Mouse (Mus musculus): Measurements from ENCODE around the gene Gm20388. TPM values are rescaled to one million over a fixed set of nuclear protein-coding genes. Genes with fewer than 3 reads are reported as not detected.

The Gm20388 gene
- total RNA-seq, 1 experiment = 27.0 TPM

DNA sequence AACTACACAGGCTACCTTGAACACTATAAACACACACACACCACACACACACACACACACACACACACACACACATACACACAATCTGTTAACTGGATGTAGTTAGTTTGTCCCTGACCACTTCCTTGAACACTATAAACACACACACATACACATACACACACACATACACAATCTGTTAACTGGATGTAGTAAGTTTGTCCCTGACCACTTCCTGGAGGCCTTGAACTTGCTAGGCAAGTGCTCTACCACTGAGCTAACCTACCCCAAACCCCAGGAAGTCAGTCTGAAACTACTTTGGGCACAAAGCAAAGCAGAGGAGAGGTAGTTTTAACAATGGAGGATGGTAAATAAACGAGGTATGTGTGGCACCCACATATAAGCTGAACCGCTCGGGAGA is 3292.9 kb downstream of the Gm20388 start:
- no peak overlapping the region for H3K4me3 ChIP-seq (ENCODE audit: insufficient read depth in 1 of 2, low read depth in 1 of 2, low read length in 2 of 2, poor library complexity in 1 of 2, severe bottlenecking in 1 of 2)
- no peak overlapping the region for H3K27ac ChIP-seq (ENCODE audit: insufficient read depth, low read depth, low read length, poor library complexity, severe bottlenecking)
- in situ Hi-C loops (cut with MboI; ENCODE audit: low sequenced_read_pairs in 2 of 2, unreplicated experiment in 2 of 2) = no loop called here
- no peak overlapping the region for H3K9ac ChIP-seq (ENCODE audit: insufficient read depth, low read depth, low read length, poor library complexity, severe bottlenecking)
- no peaks in the 10 kb centered on the region for H3K9me3 ChIP-seq (ENCODE audit: control insufficient read depth, insufficient read depth, low read depth, low read length)
- TF ChIP-seq ZNF384 (IDR thresholded peaks at IDR 0.05; ENCODE audit: low read depth, low read length) (no peak), ZC3H11A (IDR thresholded peaks at IDR 0.05; ENCODE audit: borderline replicate concordance, low read depth, low read length) (no peak), MAFK (IDR thresholded peaks at IDR 0.05; ENCODE audit: insufficient read depth, low read depth, low read length) (no peak)
- no peaks in the 10 kb centered on the region for H3K4me1 ChIP-seq (ENCODE audit: control insufficient read depth in 2 of 2, insufficient read depth in 2 of 2, low read length in 2 of 2, poor library complexity in 1 of 2)
- peaks cover 29% of the 10 kb centered on the region for H3K36me3 ChIP-seq (ENCODE audit: control insufficient read depth, insufficient read depth, low read length, poor library complexity, severe bottlenecking)
- no peak for DNase-seq (ENCODE audit: low read depth, low spot score)

DNA sequence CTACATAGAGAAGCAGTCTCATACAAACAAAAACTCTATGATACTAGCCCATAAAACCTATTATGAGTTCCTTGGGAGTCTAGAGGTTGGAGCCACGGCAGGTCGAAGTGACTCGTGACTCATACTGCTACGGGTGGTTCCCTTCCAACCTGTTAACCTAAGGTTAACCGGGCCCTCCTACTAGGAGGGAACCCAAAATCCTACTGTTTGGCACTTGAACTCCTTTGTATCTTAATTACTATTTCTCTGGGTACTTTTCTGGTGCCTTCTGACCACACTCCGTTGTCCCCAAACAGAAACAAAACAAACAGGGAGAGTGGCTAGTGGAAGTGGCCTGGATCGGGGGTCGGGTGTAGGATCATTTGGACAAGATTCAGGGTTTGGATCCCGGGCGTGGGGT is 3301.2 kb downstream of the Gm20388 start:
- TF ChIP-seq CHD2 (IDR thresholded peaks at IDR 0.05; ENCODE audit: low read depth, low read length) (no peak), MAFK (IDR thresholded peaks at IDR 0.05; ENCODE audit: insufficient read depth, low read depth, low read length) (no peak), ZNF384 (IDR thresholded peaks at IDR 0.05; ENCODE audit: low read depth, low read length) (no peak), ZC3H11A (IDR thresholded peaks at IDR 0.05; ENCODE audit: borderline replicate concordance, low read depth, low read length) (no peak), HCFC1 (IDR thresholded peaks at IDR 0.05; ENCODE audit: borderline replicate concordance, insufficient read depth, low read length) (no peak)
- no peak overlapping the region for H3K27ac ChIP-seq (ENCODE audit: insufficient read depth, low read depth, low read length, poor library complexity, severe bottlenecking)
- in situ Hi-C loops (cut with MboI; ENCODE audit: low sequenced_read_pairs in 2 of 2, unreplicated experiment in 2 of 2) = no loop called here

DNA sequence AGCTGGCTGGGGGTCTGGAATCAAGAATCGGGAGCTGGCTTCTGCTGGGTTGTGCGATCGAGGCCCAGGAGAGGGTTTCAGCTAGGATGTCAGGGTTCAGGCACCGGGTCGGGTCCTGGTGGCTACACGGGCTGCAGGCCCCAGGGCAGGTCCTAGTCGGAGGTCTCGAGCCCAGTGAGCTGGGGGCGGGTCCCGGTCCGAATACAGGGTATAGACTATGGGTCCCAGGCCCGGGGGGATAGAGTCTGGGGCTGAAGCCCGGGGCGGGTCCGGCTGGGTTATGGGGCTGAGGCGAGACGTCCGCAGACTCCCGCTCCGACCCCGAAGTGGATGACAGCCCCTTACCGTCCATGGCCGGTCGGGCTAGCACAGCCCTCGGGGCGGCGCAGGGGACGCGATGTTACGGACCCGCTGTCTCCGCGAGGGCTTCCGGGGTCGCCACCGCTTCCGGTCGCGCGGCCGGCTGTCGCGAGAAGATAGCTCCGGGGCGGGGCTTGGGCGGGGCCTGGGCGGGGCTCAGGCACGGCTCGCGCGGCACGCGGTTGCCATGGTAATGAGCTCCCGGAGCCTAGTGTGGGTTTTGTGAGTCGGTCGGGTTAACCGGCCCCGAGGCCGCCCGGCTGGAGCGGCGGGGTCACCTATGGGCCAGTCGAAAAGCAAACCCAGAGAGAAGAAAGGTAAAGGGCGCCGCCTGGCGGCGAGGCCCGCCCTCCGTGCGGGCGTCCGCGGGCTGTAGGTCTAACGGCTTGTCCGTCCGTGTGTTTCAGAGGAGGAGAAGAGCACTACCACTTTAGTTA is 3301.9 kb downstream of the Gm20388 start, which contains the start of the genes Chmp1a and Spata33:
Chmp1a (minus strand) TSS at position 443 of the 797 bp plus-strand sequence.
Spata33 (plus strand) TSS at position 512 of the 797 bp plus-strand sequence.
- H3K9me3 ChIP-seq (ENCODE audit: control insufficient read depth, insufficient read depth, low read depth, low read length) = no peaks in the 10 kb centered on the region
- in situ Hi-C loops (cut with MboI; ENCODE audit: low sequenced_read_pairs in 2 of 2, unreplicated experiment in 2 of 2) = no loop called here
- H3K36me3 ChIP-seq (ENCODE audit: control insufficient read depth, insufficient read depth, low read length, poor library complexity, severe bottlenecking) = peaks cover 22% of the 10 kb centered on the region
- H3K9ac ChIP-seq (ENCODE audit: insufficient read depth, low read depth, low read length, poor library complexity, severe bottlenecking) = peak within 1 kb of the TSS; percentile 96
- H3K27ac ChIP-seq (ENCODE audit: insufficient read depth, low read depth, low read length, poor library complexity, severe bottlenecking) = peak within 1 kb of the TSS; percentile 24; the same call in 1 of the 2 replicates
- peak; percentile 91 for DNase-seq (ENCODE audit: low read depth, low spot score)
- TF ChIP-seq HCFC1 (IDR thresholded peaks at IDR 0.05; ENCODE audit: borderline replicate concordance, insufficient read depth, low read length) (peak; percentile 15; the same call in 1 of the 2 replicates), MAFK (IDR thresholded peaks at IDR 0.05; ENCODE audit: insufficient read depth, low read depth, low read length) (no peak), CHD2 (IDR thresholded peaks at IDR 0.05; ENCODE audit: low read depth, low read length) (peak; percentile 93)
- H3K4me1 ChIP-seq (ENCODE audit: control insufficient read depth in 2 of 2, insufficient read depth in 2 of 2, low read length in 2 of 2, poor library complexity in 1 of 2) = peaks cover 2 to 3% of the 10 kb centered on the region in 2 experiments; a peak in 2 of 4 replicates
- peak within 1 kb of the TSS; percentile 83 to 95 for H3K4me3 ChIP-seq (ENCODE audit: insufficient read depth in 1 of 2, low read depth in 1 of 2, low read length in 2 of 2, poor library complexity in 1 of 2, severe bottlenecking in 1 of 2)

More for the DNA sequence above, 3301.2 kb downstream of the Gm20388 start:
- no peaks in the 10 kb centered on the region for H3K9me3 ChIP-seq (ENCODE audit: control insufficient read depth, insufficient read depth, low read depth, low read length)
- no peak for DNase-seq (ENCODE audit: low read depth, low spot score)
- peak overlapping the region; percentile 96 for H3K9ac ChIP-seq (ENCODE audit: insufficient read depth, low read depth, low read length, poor library complexity, severe bottlenecking)
- H3K4me1 ChIP-seq (ENCODE audit: control insufficient read depth in 2 of 2, insufficient read depth in 2 of 2, low read length in 2 of 2, poor library complexity in 1 of 2) = peaks cover 0 to 2% of the 10 kb centered on the region in 2 experiments; a peak in 1 of 4 replicates
- peaks cover 27% of the 10 kb centered on the region for H3K36me3 ChIP-seq (ENCODE audit: control insufficient read depth, insufficient read depth, low read length, poor library complexity, severe bottlenecking)
- peak overlapping the region; percentile 83 to 95 for H3K4me3 ChIP-seq (ENCODE audit: insufficient read depth in 1 of 2, low read depth in 1 of 2, low read length in 2 of 2, poor library complexity in 1 of 2, severe bottlenecking in 1 of 2)

DNA sequence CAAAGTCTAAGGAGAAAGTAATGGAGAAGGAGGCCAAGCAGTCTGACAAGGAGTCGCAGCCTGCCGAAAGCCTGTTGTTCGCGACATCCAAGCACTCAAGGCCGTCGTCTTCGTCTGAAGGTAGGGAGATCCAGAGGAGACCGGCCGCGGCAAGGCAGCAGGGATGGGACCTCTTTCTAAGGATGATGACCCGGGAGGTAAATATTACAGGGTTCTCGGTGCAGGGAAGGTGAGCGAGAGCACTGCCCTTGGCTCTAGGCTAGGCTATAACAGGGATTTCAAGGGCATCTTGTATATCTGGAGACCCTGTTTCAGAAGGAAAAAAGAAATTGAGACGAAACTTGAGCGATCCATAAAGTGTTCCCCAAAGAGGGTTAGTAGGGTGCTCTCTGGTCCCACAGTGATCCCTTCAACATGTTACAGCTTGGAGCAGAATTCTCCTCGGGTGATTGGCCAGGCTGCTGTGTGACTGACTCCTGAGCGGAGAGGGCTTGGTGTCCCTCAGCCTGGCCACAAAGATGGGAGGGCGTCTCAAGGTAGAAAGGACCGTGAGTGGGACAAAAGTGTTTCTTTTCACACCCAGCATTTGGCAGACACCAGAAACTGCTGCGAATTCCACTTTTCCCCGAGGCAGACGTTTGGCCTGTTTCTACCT is 3302.6 kb downstream of the Gm20388 start:
- Histone ChIP-seq H3K36me3 (ENCODE audit: control insufficient read depth, insufficient read depth, low read length, poor library complexity, severe bottlenecking) (peaks cover 15% of the 10 kb centered on the region), H3K9ac (ENCODE audit: insufficient read depth, low read depth, low read length, poor library complexity, severe bottlenecking) (peak overlapping the region; percentile 58), H3K4me3 (ENCODE audit: insufficient read depth in 1 of 2, low read depth in 1 of 2, low read length in 2 of 2, poor library complexity in 1 of 2, severe bottlenecking in 1 of 2) (peak overlapping the region; percentile 62 to 95), H3K9me3 (ENCODE audit: control insufficient read depth, insufficient read depth, low read depth, low read length) (no peaks in the 10 kb centered on the region), H3K4me1 (ENCODE audit: control insufficient read depth in 2 of 2, insufficient read depth in 2 of 2, low read length in 2 of 2, poor library complexity in 1 of 2) (peaks cover 2 to 3% of the 10 kb centered on the region in 2 experiments; a peak in 2 of 4 replicates), H3K27ac (ENCODE audit: insufficient read depth, low read depth, low read length, poor library complexity, severe bottlenecking) (no peak overlapping the region)
- DNase-seq (ENCODE audit: low read depth, low spot score) = no peak
- in situ Hi-C loops (cut with MboI; ENCODE audit: low sequenced_read_pairs in 2 of 2, unreplicated experiment in 2 of 2) = no loop called here
- no peak for TF ChIP-seq MAFK (IDR thresholded peaks at IDR 0.05; ENCODE audit: insufficient read depth, low read depth, low read length)
- TF ChIP-seq ZC3H11A (IDR thresholded peaks at IDR 0.05; ENCODE audit: borderline replicate concordance, low read depth, low read length) = no peak
- no peak for TF ChIP-seq ZNF384 (IDR thresholded peaks at IDR 0.05; ENCODE audit: low read depth, low read length)
- TF ChIP-seq CHD2 (IDR thresholded peaks at IDR 0.05; ENCODE audit: low read depth, low read length) = no peak
- no peak for TF ChIP-seq HCFC1 (IDR thresholded peaks at IDR 0.05; ENCODE audit: borderline replicate concordance, insufficient read depth, low read length)
